Mouse (Mus musculus): Measurements from ENCODE around the gene Prb1.
"Not testable (repeated sequence)": the region's sequence is repeated elsewhere in the genome, so short reads cannot be mapped to it uniquely, and the experiment has no call there.

Prb1 gene

DNA sequence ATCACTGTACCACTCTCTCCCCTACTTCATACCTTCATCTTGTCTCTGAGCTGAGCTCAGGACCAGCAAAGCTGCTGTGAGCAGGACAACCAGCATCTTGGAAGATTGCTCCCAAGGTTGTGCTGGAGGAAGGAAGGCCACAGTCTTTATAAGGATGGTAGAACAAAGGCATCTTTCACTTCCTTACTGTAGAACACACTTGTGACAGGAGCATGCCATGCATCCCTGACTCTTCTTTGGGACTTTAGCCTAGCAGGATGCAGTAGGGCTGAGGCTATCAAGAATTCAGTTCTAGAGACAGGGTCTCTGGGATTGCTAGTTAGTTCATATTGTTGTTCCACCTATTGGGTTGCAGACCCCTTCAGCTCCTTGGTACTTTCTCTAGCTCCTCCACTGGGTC lies at the start of gene Prb1:
Gene Prb1, minus strand, starts transcription at position 101 of the 400 bp plus-strand sequence.
- not testable (repeated sequence) for DNase-seq

Measured in kidney, adult 11 months (tissue).